Mouse (Mus musculus): ENCODE data around the gene Kat6b. TPM values are rescaled to one million over a fixed set of nuclear protein-coding genes. Genes with fewer than 3 reads are reported as not detected.

Kat6b gene
- polyA plus RNA-seq, 1 experiment from 2014 or later = 12.7 TPM

DNA sequence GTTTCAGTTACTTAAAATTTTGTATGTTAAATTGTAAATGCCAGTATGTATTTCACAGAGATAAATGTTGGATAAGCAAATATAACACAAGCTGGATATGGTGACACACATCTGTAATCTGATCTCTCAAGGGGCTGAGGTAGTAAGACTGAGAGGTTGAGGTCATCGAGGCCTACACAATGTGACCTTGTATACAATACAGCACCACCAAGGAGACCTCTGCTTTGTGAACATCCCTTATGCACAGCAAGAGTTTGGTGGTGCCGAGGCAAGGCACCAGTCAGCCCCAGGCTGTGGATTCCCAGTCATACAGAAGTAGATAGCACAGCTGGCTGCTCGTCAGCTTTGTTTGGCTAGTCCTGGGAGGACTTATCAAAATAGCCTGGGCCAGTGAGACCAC, 59.1 kb downstream of the Kat6b start:
- Histone ChIP-seq H3K9ac (ENCODE audit: low read length) (no peak overlapping the region), H3K9me3 (ENCODE audit: control insufficient read depth, low read length) (no peaks in the 10 kb centered on the region; the same call in 1 of the 2 replicates), H3K4me1 (ENCODE audit: control insufficient read depth, insufficient read depth, low read length) (peaks cover 3% of the 10 kb centered on the region; the same call in 1 of the 2 replicates), H3K36me3 (ENCODE audit: control insufficient read depth, insufficient read depth, low read length) (no peaks in the 10 kb centered on the region), H3K4me3 (ENCODE audit: low read depth, low read length) (no peak overlapping the region), H3K27ac (ENCODE audit: low read depth, low read length) (no peak overlapping the region), H3K27me3 (ENCODE audit: control insufficient read depth, insufficient read depth, low read length) (no peaks in the 10 kb centered on the region), H3K4me2 (ENCODE audit: low read depth) (no peak overlapping the region)
- DNase-seq (ENCODE audit: low spot score) = no peak
- 39% methylated on average over 3 of the region's 3 CpGs for WGBS
- no peak for ATAC-seq (ENCODE audit: insufficient read depth, low FRiP score, low TSS enrichment)

DNA sequence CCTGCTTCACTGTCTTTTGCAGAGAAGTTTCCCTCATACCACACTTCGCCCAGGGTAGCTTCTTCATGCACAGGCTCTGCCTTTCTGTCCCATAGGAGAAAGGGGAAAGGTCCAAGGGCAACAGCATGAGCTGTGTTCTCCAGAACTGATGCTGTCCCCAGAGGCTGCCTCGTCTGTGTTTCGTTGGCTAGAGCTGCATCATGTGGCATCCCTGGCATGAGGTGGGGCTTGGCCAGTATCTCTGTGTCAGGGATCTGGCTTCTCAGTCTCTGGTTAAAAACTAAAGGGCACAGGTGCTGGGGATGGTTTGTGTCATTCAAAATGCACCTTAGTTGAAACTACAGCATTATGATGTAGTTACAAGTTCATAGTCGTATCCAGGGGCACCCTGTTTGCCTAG, 64.3 kb downstream of the Kat6b start:
- DNase-seq (ENCODE audit: low spot score) (no peak), ATAC-seq (ENCODE audit: insufficient read depth, low FRiP score, low TSS enrichment) (no peak)
- Histone ChIP-seq H3K27ac (ENCODE audit: low read depth, low read length) (no peak overlapping the region), H3K27me3 (ENCODE audit: control insufficient read depth, insufficient read depth, low read length) (no peaks in the 10 kb centered on the region), H3K4me1 (ENCODE audit: control insufficient read depth, insufficient read depth, low read length) (peaks cover 19% of the 10 kb centered on the region), H3K9ac (ENCODE audit: low read length) (no peak overlapping the region), H3K9me3 (ENCODE audit: control insufficient read depth, low read length) (no peaks in the 10 kb centered on the region; the same call in 1 of the 2 replicates), H3K4me2 (ENCODE audit: low read depth) (no peak overlapping the region), H3K4me3 (ENCODE audit: low read depth, low read length) (no peak overlapping the region), H3K36me3 (ENCODE audit: control insufficient read depth, insufficient read depth, low read length) (no peaks in the 10 kb centered on the region)
- 89% methylated on average over 4 of the region's 4 CpGs for WGBS

DNA sequence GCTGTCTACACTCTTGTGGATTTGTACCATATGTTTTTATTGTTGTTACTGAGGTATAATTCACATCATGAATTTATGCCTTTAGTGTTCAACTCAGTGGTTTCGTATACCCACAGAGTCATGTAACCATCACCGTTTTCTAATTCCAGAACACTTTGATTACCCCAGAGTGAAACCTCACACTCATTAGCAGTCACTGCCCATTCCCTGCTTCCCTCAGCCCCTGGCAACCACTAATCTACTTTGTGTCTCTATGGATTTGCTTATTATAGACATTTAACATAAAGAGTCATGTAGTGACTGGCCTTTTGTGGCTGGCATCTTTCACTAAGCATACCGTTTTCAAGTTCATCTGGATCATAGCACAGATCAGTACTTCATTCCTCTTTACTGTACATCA, 65.1 kb downstream of the Kat6b start:
- Histone ChIP-seq H3K4me1 (ENCODE audit: control insufficient read depth, insufficient read depth, low read length) (peaks cover 19% of the 10 kb centered on the region), H3K27ac (ENCODE audit: low read depth, low read length) (no peak overlapping the region), H3K27me3 (ENCODE audit: control insufficient read depth, insufficient read depth, low read length) (no peaks in the 10 kb centered on the region), H3K4me2 (ENCODE audit: low read depth) (no peak overlapping the region), H3K9me3 (ENCODE audit: control insufficient read depth, low read length) (no peaks in the 10 kb centered on the region; the same call in 1 of the 2 replicates), H3K4me3 (ENCODE audit: low read depth, low read length) (no peak overlapping the region), H3K9ac (ENCODE audit: low read length) (no peak overlapping the region), H3K36me3 (ENCODE audit: control insufficient read depth, insufficient read depth, low read length) (no peaks in the 10 kb centered on the region)
- DNase-seq (ENCODE audit: low spot score) = no peak
- ATAC-seq (ENCODE audit: insufficient read depth, low FRiP score, low TSS enrichment) = no peak
- 75% methylated on average over 3 of the region's 3 CpGs for WGBS

DNA sequence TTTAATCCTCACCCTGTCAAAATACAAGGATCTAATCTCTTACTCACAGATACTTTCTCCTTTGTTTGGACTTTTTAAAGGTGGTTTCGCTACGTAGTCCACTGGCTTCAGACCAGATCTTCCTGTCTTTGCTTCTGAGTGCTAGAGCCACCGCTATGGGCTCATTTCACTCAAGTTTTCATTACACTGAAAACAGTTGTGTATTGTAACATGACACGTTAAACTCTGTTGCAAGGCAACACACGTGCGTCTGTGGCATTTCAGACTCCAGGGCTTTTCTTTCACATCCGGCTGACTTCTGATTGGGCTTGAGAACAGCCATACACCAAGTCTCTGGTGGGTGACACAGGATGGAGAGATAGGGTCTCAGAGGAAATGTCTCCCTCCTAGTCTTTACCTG, 66.1 kb downstream of the Kat6b start:
- H3K4me1 ChIP-seq (ENCODE audit: control insufficient read depth, insufficient read depth, low read length) = peaks cover 19% of the 10 kb centered on the region
- H3K27me3 ChIP-seq (ENCODE audit: control insufficient read depth, insufficient read depth, low read length) = no peaks in the 10 kb centered on the region
- WGBS = 74% methylated on average over 7 of the region's 7 CpGs
- no peak for ATAC-seq (ENCODE audit: insufficient read depth, low FRiP score, low TSS enrichment)
- DNase-seq (ENCODE audit: low spot score) = no peak
- no peak overlapping the region for H3K9ac ChIP-seq (ENCODE audit: low read length)
- H3K9me3 ChIP-seq (ENCODE audit: control insufficient read depth, low read length) = no peaks in the 10 kb centered on the region; the same call in 1 of the 2 replicates
- H3K4me3 ChIP-seq (ENCODE audit: low read depth, low read length) = no peak overlapping the region
- H3K36me3 ChIP-seq (ENCODE audit: control insufficient read depth, insufficient read depth, low read length) = no peaks in the 10 kb centered on the region
- no peak overlapping the region for H3K27ac ChIP-seq (ENCODE audit: low read depth, low read length)
- H3K4me2 ChIP-seq (ENCODE audit: low read depth) = no peak overlapping the region

DNA sequence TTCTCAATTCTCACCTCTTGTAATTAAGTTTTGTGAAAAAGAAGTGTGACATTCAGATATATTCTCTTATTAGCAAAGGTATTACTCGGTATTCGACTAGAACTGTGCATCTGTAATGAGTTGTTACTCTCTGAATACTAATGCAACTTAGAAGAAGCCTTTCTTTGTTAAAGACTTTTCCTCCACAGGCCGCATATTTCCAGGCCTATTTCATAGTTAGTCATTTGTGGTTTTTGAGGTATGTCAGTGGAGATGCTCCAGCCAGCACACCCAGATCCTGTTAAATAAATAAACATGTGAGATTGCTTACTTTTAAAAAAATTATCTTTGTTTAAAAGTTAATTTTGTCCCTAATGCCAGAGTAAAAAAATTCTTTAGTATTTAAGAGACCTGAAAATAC, 66.7 kb downstream of the Kat6b start:
- ATAC-seq (ENCODE audit: insufficient read depth, low FRiP score, low TSS enrichment) = no peak
- no peak overlapping the region for H3K4me2 ChIP-seq (ENCODE audit: low read depth)
- H3K27me3 ChIP-seq (ENCODE audit: control insufficient read depth, insufficient read depth, low read length) = no peaks in the 10 kb centered on the region
- 61% methylated on average over 3 of the region's 3 CpGs for WGBS
- no peak for DNase-seq (ENCODE audit: low spot score)
- no peaks in the 10 kb centered on the region for H3K36me3 ChIP-seq (ENCODE audit: control insufficient read depth, insufficient read depth, low read length)
- no peak overlapping the region for H3K9ac ChIP-seq (ENCODE audit: low read length)
- H3K4me1 ChIP-seq (ENCODE audit: control insufficient read depth, insufficient read depth, low read length) = peaks cover 21% of the 10 kb centered on the region
- no peaks in the 10 kb centered on the region for H3K9me3 ChIP-seq (ENCODE audit: control insufficient read depth, low read length)
- no peak overlapping the region for H3K4me3 ChIP-seq (ENCODE audit: low read depth, low read length)
- H3K27ac ChIP-seq (ENCODE audit: low read depth, low read length) = no peak overlapping the region

DNA sequence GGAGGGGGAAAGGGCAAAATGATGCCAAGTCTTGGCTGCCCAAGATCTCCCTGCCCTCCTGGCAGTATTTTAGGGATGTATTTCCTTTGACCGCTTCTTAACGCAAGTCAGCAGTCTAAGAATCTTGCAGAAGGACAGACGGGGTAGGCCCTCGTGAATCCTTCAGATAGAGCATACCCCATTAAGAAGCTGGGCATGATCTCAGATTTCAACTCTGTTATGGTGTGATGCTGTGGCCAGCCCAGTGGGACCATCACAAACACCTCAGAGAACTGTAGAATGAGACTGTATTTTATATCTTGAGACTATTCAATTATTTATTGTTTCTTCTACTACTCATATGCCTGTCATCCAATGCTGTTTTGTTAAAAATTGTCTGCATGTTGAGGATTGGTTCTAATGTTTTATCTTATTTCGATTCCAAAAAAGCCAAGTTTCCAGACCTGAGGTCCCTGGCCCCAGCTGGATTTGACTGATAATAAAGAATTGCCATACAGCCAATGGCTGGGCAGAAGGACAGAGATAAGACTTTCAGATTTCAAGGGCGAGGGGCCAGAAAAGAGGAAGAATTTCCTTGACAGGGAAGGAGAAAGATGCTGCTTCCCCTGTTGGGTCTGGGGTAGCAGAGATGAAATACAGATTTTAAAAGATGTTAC, 67.8 kb downstream of the Kat6b start:
- WGBS = 77% methylated on average over 6 of the region's 6 CpGs
- ATAC-seq (ENCODE audit: insufficient read depth, low FRiP score, low TSS enrichment) = no peak
- no peak overlapping the region for H3K9ac ChIP-seq (ENCODE audit: low read length)
- no peak overlapping the region for H3K4me3 ChIP-seq (ENCODE audit: low read depth, low read length)
- no peak overlapping the region for H3K27ac ChIP-seq (ENCODE audit: low read depth, low read length)
- no peaks in the 10 kb centered on the region for H3K27me3 ChIP-seq (ENCODE audit: control insufficient read depth, insufficient read depth, low read length)
- peaks cover 21% of the 10 kb centered on the region for H3K4me1 ChIP-seq (ENCODE audit: control insufficient read depth, insufficient read depth, low read length)
- no peaks in the 10 kb centered on the region for H3K36me3 ChIP-seq (ENCODE audit: control insufficient read depth, insufficient read depth, low read length)
- DNase-seq (ENCODE audit: low spot score) = no peak
- no peak overlapping the region for H3K4me2 ChIP-seq (ENCODE audit: low read depth)
- no peaks in the 10 kb centered on the region for H3K9me3 ChIP-seq (ENCODE audit: control insufficient read depth, low read length)

DNA sequence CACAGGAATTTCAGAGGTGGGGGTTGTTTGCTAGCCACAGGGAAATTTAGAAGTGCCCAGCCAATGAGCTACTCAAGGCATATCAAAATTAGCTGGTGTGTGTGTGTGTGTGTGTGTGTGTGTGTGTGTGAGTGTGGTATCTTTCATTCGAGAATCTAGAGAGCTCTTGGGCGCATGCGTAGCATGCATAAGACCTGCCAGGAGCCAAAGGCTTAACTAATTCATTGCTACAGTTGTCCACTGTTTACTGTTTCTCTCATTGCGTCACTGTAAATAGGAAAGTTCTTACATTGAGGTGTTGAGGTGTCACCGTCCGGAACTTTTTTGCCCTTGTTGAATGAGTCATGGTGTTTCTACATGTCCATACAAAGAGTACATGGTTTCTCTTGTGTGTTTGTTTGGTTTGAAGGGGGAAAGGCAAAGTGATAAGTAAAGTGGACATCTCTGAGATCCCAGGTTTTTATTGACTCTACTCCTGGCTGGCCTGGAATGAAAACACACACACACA, 68.4 kb downstream of the Kat6b start:
- Histone ChIP-seq H3K9me3 (ENCODE audit: control insufficient read depth, low read length) (no peaks in the 10 kb centered on the region), H3K27me3 (ENCODE audit: control insufficient read depth, insufficient read depth, low read length) (no peaks in the 10 kb centered on the region), H3K4me1 (ENCODE audit: control insufficient read depth, insufficient read depth, low read length) (peaks cover 21% of the 10 kb centered on the region), H3K36me3 (ENCODE audit: control insufficient read depth, insufficient read depth, low read length) (no peaks in the 10 kb centered on the region), H3K4me2 (ENCODE audit: low read depth) (no peak overlapping the region), H3K9ac (ENCODE audit: low read length) (no peak overlapping the region), H3K27ac (ENCODE audit: low read depth, low read length) (no peak overlapping the region), H3K4me3 (ENCODE audit: low read depth, low read length) (no peak overlapping the region)
- ATAC-seq (ENCODE audit: insufficient read depth, low FRiP score, low TSS enrichment) = no peak
- 89% methylated on average over 6 of the region's 6 CpGs for WGBS
- no peak for DNase-seq (ENCODE audit: low spot score)

DNA sequence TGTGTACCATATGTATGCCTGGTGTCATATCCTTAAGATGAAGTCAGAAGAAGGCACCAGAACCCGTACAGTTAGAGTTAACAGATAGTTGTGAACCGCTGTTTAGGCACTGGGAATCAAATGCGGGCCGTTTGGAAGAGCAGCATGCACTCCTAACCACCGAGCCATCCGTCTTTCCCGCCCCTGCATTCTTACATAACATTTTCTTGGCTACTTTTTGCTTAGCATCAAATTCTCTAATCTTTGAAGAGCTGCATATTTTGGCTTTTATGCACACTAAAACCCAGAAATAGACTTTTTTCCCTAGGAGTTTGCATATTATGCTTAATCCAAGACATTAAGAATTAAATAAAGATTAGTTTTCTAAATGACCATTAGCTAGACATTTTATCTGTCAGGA, 69.3 kb downstream of the Kat6b start:
- no peaks in the 10 kb centered on the region for H3K36me3 ChIP-seq (ENCODE audit: control insufficient read depth, insufficient read depth, low read length)
- H3K27ac ChIP-seq (ENCODE audit: low read depth, low read length) = no peak overlapping the region
- no peak overlapping the region for H3K4me3 ChIP-seq (ENCODE audit: low read depth, low read length)
- ATAC-seq (ENCODE audit: insufficient read depth, low FRiP score, low TSS enrichment) = no peak
- H3K4me1 ChIP-seq (ENCODE audit: control insufficient read depth, insufficient read depth, low read length) = peaks cover 16% of the 10 kb centered on the region
- H3K4me2 ChIP-seq (ENCODE audit: low read depth) = no peak overlapping the region
- DNase-seq (ENCODE audit: low spot score) = no peak
- H3K9ac ChIP-seq (ENCODE audit: low read length) = no peak overlapping the region
- WGBS = 89% methylated on average over 7 of the region's 7 CpGs
- no peaks in the 10 kb centered on the region for H3K9me3 ChIP-seq (ENCODE audit: control insufficient read depth, low read length)
- no peaks in the 10 kb centered on the region for H3K27me3 ChIP-seq (ENCODE audit: control insufficient read depth, insufficient read depth, low read length)

DNA sequence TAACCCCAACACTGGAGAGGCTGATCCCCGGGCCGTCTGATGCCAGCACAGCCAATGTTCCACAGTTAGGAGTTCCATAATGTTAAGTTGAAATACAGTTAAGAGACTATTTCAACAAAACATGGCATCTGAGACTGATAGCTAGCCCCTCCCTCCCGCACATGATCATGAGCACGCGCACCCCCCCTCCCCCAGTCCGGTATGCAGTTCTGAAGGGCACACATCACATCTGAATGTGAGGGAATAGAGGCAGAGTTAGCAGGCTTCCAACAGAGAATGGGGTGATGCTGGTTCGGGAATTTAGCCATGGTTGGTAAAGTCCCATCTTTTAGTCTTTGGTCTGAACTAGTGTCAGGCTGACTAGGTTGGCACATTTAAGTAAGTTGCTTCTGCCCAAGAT, 70.4 kb downstream of the Kat6b start:
- no peak overlapping the region for H3K27ac ChIP-seq (ENCODE audit: low read depth, low read length)
- no peak overlapping the region for H3K9ac ChIP-seq (ENCODE audit: low read length)
- WGBS = 90% methylated on average over 7 of the region's 7 CpGs
- ATAC-seq (ENCODE audit: insufficient read depth, low FRiP score, low TSS enrichment) (no peak), DNase-seq (ENCODE audit: low spot score) (no peak)
- no peak overlapping the region for H3K4me2 ChIP-seq (ENCODE audit: low read depth)
- no peaks in the 10 kb centered on the region for H3K36me3 ChIP-seq (ENCODE audit: control insufficient read depth, insufficient read depth, low read length)
- H3K9me3 ChIP-seq (ENCODE audit: control insufficient read depth, low read length) = no peaks in the 10 kb centered on the region
- peaks cover 10% of the 10 kb centered on the region for H3K4me1 ChIP-seq (ENCODE audit: control insufficient read depth, insufficient read depth, low read length)
- H3K27me3 ChIP-seq (ENCODE audit: control insufficient read depth, insufficient read depth, low read length) = no peaks in the 10 kb centered on the region
- no peak overlapping the region for H3K4me3 ChIP-seq (ENCODE audit: low read depth, low read length)

Measured in neural tube, embryonic 11.5 days (tissue).